Mouse (Mus musculus) gastrocnemius, postnatal 10 days (tissue): ENCODE results near the gene Pum1. TPM values are rescaled to one million over a fixed set of nuclear protein-coding genes. Genes with fewer than 3 reads are reported as not detected.
A peak's percentile ranks its signal among the peaks of the same experiment; 100 is the strongest.
"Not testable (repeated sequence)": the region's sequence is repeated elsewhere in the genome, so short reads cannot be mapped to it uniquely, and the experiment has no call there.

Experiments used
- DNase-seq: peaks from one replicate; pipeline ENCODE4 v3.0.0; 2021; ENCODE audit warnings: mixed read lengths
- long read RNA-seq, 2 experiments: library from polyadenylated mRNA; stranded (forward); transcript quantifications; one replicate each; pipeline ENCODE4 v2.0.0; 2021
- total RNA-seq, 2 experiments: library from RNA; stranded (reverse); gene quantifications; 2 replicates each; pipeline ENCODE4 v1.2.3; 2021

Gene Pum1
- 10 to 100 TPM; 41.8 to 54.3 TPM for total RNA-seq
- long read RNA-seq, experiment 1, full-length matches to known transcripts: 10 of 37 reads
- long read RNA-seq, experiment 1, partial matches to known transcripts: 9 of 37 reads
- long read RNA-seq, experiment 1, other reads (novel, unspliced or antisense): 18 of 37 reads
- long read RNA-seq, experiment 2, full-length matches to known transcripts: 7 of 29 reads
- long read RNA-seq, experiment 2, partial matches to known transcripts: 5 of 29 reads
- long read RNA-seq, experiment 2, other reads (novel, unspliced or antisense): 17 of 29 reads

GRCm38 (mm10) chr4:130662979-130663725, at the start of gene Pum1:
Gene Pum1, plus strand, starts transcription at chr4:130663321.
- DNase-seq: peak; percentile 90

GRCm38 (mm10) chr4:130629391-130629790, 33.7 kb upstream of the Pum1 start:
- peak; percentile 14 for DNase-seq

- DNase-seq: no peak
Measured at GRCm38 (mm10) chr4:130630232-130630847, 32.8 kb upstream of the Pum1 start.

GRCm38 (mm10) chr4:130635076-130635475, 28.0 kb upstream of the Pum1 start:
- not testable (repeated sequence) for DNase-seq

- no peak for DNase-seq
Measured at GRCm38 (mm10) chr4:130636761-130637160, 26.4 kb upstream of the Pum1 start.

GRCm38 (mm10) chr4:130637488-130638422, 25.4 kb upstream of the Pum1 start:
- no peak for DNase-seq

GRCm38 (mm10) chr4:130640031-130640717, 22.9 kb upstream of the Pum1 start:
- DNase-seq: no peak

GRCm38 (mm10) chr4:130642468-130642867, 20.7 kb upstream of the Pum1 start:
- no peak for DNase-seq

- no peak for DNase-seq
Measured at GRCm38 (mm10) chr4:130645426-130645825, 17.7 kb upstream of the Pum1 start.

- DNase-seq: no peak
Measured at GRCm38 (mm10) chr4:130651286-130651685, 11.8 kb upstream of the Pum1 start.

- DNase-seq: no peak
Measured at GRCm38 (mm10) chr4:130652546-130652945, 10.6 kb upstream of the Pum1 start.

- DNase-seq: no peak
Measured at GRCm38 (mm10) chr4:130657820-130658565, 5.1 kb upstream of the Pum1 start.

GRCm38 (mm10) chr4:130659470-130659869, 3.7 kb upstream of the Pum1 start:
- no peak for DNase-seq

- DNase-seq: no peak
Measured at GRCm38 (mm10) chr4:130660106-130660505, 3.0 kb upstream of the Pum1 start.

- no peak for DNase-seq
Measured at GRCm38 (mm10) chr4:130661151-130661550, 2.0 kb upstream of the Pum1 start.

- not testable (repeated sequence) for DNase-seq
Measured at GRCm38 (mm10) chr4:130662305-130662704, 816 bp upstream of the Pum1 start.

GRCm38 (mm10) chr4:130663810-130664401, 785 bp downstream of the Pum1 start:
- peak; percentile 42 for DNase-seq

GRCm38 (mm10) chr4:130664414-130665029, 1.4 kb downstream of the Pum1 start:
- DNase-seq: no peak

- DNase-seq: no peak
Measured at GRCm38 (mm10) chr4:130665176-130665575, 2.1 kb downstream of the Pum1 start.

GRCm38 (mm10) chr4:130667686-130668085, 4.6 kb downstream of the Pum1 start:
- DNase-seq: no peak
